Mouse (Mus musculus) lung, embryonic 14.5 days (tissue): ENCODE data around the gene Fcrls. TPM values are rescaled to one million over a fixed set of nuclear protein-coding genes. Genes with fewer than 3 reads are reported as not detected.

Experiments
- ATAC-seq: fragments of 200-750 bp; cut with Nextera tagmentation; 2 replicates; pipeline ENCODE4 v1.8.0; 2017; ENCODE audit warnings: mild to moderate bottlenecking, moderate TSS enrichment, moderate library complexity; ENCODE audit not compliant: insufficient read depth
- DNase-seq: peaks from one replicate; pipeline ENCODE4 v3.0.0-alpha.2; 2015
- H3K27ac ChIP-seq: fragments of 300-500 bp; sonication (generic); 2 replicates; pipeline ENCODE4 v1.5.1; 2014; ENCODE audit warnings: low read depth, mild to moderate bottlenecking, moderate library complexity
- H3K27me3 ChIP-seq: fragments of 300-500 bp; sonication (generic); 2 replicates; pipeline ENCODE4 v1.6.1; 2014; ENCODE audit warnings: low read length, control low read depth; ENCODE audit not compliant: insufficient read depth
- H3K36me3 ChIP-seq: fragments of 300-500 bp; sonication (generic); 2 replicates; pipeline ENCODE4 v1.6.1; 2014; ENCODE audit warnings: control low read depth; ENCODE audit not compliant: insufficient read depth
- H3K4me1 ChIP-seq: fragments of 300-500 bp; sonication (generic); 2 replicates; pipeline ENCODE4 v1.6.1; 2014; ENCODE audit warnings: antibody characterized with exemption, control low read depth; ENCODE audit not compliant: insufficient read depth
- H3K4me2 ChIP-seq: fragments of 300-500 bp; sonication (generic); 2 replicates; pipeline ENCODE4 v1.6.1; 2014; ENCODE audit warnings: mild to moderate bottlenecking
- H3K4me3 ChIP-seq: fragments of 300-500 bp; sonication (generic); 2 replicates; pipeline ENCODE4 v1.5.1; 2014; ENCODE audit warnings: low read depth, low read length
- H3K9ac ChIP-seq: fragments of 300-500 bp; sonication (generic); 2 replicates; pipeline ENCODE4 v1.6.1; 2014
- H3K9me3 ChIP-seq: fragments of 300-500 bp; sonication (generic); 2 replicates; pipeline ENCODE4 v1.6.1; 2016; ENCODE audit warnings: low read depth, low read length, control low read depth
- CTCF ChIP-seq: IDR thresholded peaks from 2 replicates; pipeline ENCODE4 v1.5.1; 2016; ENCODE audit warnings: antibody characterized with exemption, low read depth
- WGBS: fragments of 180-500 bp; shearing (Covaris S2); extraction: QIAGEN DNeasy Blood & Tissue Kit; methylation state at CpG from one replicate; pipeline ENCODE4 v1.1.7; 2014; 5-methylcytosine and 5-hydroxymethylcytosine counted together
- polyA plus RNA-seq: library from polyadenylated mRNA; unstranded; fragments of >200 nt; fragmentation: Nextera tagmentation; extraction: Ambion mirVana; gene quantifications from 2 replicates; pipeline ENCODE4 v1.2.1, GENCODE M21; 2014

The Fcrls gene
- polyA plus RNA-seq, result 11.0 and 11.1 TPM in 2 replicates

DNA sequence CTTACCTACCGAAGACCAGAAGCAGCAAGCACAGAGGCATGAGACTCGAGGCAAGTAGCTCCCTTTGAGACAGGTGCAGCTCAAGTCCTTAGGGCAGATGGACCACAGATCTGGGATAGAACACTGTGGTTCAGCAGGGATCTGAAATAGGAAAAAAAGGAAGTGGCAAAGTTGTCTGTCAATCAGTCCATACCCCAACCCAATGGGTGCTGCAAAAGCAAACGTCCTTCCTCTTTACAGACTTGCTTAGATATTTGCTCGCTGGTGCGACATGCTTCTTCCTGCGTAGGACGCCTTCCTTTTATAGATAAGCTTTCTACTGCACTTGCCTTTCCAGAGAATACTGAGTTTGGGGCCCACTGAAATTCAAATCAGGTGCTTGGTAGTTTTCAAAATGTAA, at the start of gene Fcrls:
Gene Fcrls (minus strand): TSS at position 303 of the 400 bp plus-strand sequence.
- Histone ChIP-seq H3K36me3 (no peaks in the 10 kb centered on the region), H3K9ac (no peak within 1 kb of the TSS), H3K27ac (no peak within 1 kb of the TSS), H3K27me3 (no peaks in the 10 kb centered on the region), H3K4me3 (no peak within 1 kb of the TSS), H3K9me3 (no peaks in the 10 kb centered on the region), H3K4me2 (no peak within 1 kb of the TSS), H3K4me1 (no peaks in the 10 kb centered on the region)
- DNase-seq (no peak), ATAC-seq (no peak)
- TF ChIP-seq CTCF, result no peak
- WGBS, result 72% methylated on average over 7 of the region's 7 CpGs

DNA sequence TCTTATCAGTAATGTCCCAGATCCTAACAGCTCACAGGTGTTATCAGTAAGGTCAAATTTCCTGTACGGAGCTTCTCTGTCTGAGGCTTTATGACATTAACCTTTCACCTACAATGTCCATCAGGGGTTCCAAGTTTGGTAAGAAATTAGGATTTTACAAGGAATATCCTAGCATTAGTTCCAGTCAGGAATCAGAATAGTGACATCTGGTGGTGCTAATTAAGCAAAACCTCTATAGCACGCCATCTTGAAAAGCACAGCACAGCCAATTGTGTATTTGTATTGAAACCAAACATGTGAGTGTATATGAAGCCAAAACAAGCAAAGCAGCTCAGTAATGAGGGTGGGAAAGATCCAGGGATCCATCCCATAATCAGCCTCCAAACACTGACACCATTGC, 46.4 kb upstream of the Fcrls start:
- DNase-seq (peak; percentile 37), ATAC-seq (no peak)
- H3K27ac ChIP-seq, result no peak overlapping the region
- H3K4me2 ChIP-seq, result no peak overlapping the region
- 58% methylated on average over 2 of the region's 2 CpGs for WGBS
- H3K4me1 ChIP-seq, result no peaks in the 10 kb centered on the region
- peak; percentile 42; the same call in 1 of the 2 replicates for TF ChIP-seq CTCF
- no peaks in the 10 kb centered on the region for H3K9me3 ChIP-seq
- H3K9ac ChIP-seq, result no peak overlapping the region
- H3K36me3 ChIP-seq, result no peaks in the 10 kb centered on the region
- no peaks in the 10 kb centered on the region for H3K27me3 ChIP-seq
- no peak overlapping the region for H3K4me3 ChIP-seq

DNA sequence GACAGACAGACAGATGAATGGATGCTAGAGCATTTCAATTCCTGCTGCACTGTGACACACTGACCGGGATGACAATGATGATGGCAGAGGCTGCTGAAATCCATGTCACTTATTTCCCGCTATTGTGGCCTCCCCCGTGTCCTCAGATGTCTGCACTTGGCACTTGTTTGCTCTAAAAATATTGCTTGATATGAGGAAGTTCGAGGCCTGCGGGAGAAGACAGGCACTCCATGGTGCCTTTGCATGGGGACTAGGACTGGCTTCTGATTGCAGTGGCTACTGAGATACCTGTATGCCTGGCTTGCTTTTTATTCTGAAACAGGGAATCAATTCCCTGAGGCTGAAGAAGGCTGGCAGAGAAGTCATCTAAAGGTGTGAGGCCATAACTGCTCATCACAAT, 36.4 kb upstream of the Fcrls start:
- no peaks in the 10 kb centered on the region for H3K36me3 ChIP-seq
- H3K9ac ChIP-seq, result no peak overlapping the region
- H3K4me3 ChIP-seq, result no peak overlapping the region
- ATAC-seq (no peak), DNase-seq (no peak)
- no peak overlapping the region for H3K27ac ChIP-seq
- no peak for TF ChIP-seq CTCF
- no peaks in the 10 kb centered on the region for H3K9me3 ChIP-seq
- no peak overlapping the region for H3K4me2 ChIP-seq
- no peaks in the 10 kb centered on the region for H3K4me1 ChIP-seq
- no peaks in the 10 kb centered on the region for H3K27me3 ChIP-seq
- WGBS, result 72% methylated on average over 5 of the region's 5 CpGs

DNA sequence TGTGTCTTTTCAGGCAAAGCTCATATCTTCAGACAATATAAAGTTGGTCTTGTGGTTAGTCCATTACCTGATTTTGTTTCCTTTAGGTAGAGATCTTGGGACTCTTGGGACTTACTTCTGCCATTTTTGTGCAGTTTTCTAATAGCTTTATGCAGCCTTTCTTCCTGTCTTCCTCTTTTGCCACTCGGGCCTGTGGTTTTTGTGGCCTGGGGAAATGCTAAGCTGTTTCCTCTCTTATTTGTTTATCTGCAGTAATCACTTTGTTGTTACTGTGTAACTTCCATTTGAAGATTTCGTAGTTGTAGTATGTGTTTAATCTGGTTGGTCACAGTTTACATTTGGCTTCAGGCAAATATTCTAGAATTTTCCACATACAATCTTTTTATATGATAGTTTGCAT, 10.8 kb upstream of the Fcrls start:
- no peak for TF ChIP-seq CTCF

DNA sequence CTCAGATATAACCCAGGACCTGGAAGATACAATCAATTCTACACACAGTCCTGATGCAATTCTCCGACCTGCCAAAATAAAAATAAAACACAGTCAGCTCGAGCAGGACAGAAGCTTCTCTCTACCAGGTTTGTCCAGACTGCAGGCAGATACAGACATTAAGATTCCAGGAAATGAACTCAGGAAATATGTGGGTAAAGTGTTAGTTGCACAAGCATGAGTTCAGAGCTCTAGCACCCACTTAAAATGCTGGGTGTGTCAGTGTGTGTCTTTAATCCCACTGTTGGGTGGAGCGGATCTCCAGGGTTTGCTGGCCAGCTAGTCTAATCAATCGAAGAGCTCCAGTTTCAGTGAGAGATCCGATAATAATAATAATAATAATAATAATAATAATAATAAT, 3.0 kb upstream of the Fcrls start:
- ATAC-seq (no peak), DNase-seq (no peak)
- Histone ChIP-seq H3K27me3 (no peaks in the 10 kb centered on the region), H3K9me3 (no peaks in the 10 kb centered on the region), H3K4me2 (no peak overlapping the region), H3K4me1 (no peaks in the 10 kb centered on the region), H3K36me3 (no peaks in the 10 kb centered on the region), H3K4me3 (no peak overlapping the region), H3K9ac (no peak overlapping the region), H3K27ac (no peak overlapping the region)
- 67% methylated on average over 5 of the region's 5 CpGs for WGBS
- TF ChIP-seq CTCF, result no peak

More for the DNA sequence above, 10.8 kb upstream of the Fcrls start:
- Histone ChIP-seq H3K27me3 (no peaks in the 10 kb centered on the region), H3K27ac (no peak overlapping the region), H3K4me3 (no peak overlapping the region), H3K4me1 (no peaks in the 10 kb centered on the region), H3K4me2 (no peak overlapping the region), H3K36me3 (no peaks in the 10 kb centered on the region), H3K9ac (no peak overlapping the region), H3K9me3 (no peaks in the 10 kb centered on the region)
- WGBS, result 46% methylated on average over 2 of the region's 2 CpGs
- DNase-seq (peak; percentile 8), ATAC-seq (no peak)

DNA sequence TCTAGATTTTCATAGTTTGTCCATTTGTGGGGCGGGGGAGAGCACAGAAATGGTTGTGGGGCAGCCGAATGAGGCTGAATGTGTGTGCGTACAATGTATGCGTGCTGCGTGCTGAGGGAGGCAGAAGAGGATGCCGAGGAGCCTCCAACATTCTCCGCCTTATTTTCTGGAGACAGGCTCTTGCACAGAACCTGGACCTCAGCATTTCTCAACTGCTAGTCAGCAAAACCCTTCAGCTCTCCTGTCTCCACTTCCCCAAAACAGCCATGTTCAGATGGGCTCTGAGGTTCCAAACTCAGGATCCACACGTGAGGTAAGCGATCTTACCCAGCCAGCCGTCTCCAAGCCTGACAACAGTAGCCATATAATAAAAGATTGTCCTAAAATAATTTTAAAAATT, 8.3 kb downstream of the Fcrls start:
- Histone ChIP-seq H3K9me3 (no peaks in the 10 kb centered on the region), H3K4me3 (no peak overlapping the region), H3K36me3 (no peaks in the 10 kb centered on the region), H3K4me2 (no peak overlapping the region), H3K27ac (no peak overlapping the region), H3K27me3 (no peaks in the 10 kb centered on the region), H3K9ac (no peak overlapping the region), H3K4me1 (no peaks in the 10 kb centered on the region)
- no peak for TF ChIP-seq CTCF
- DNase-seq (no peak), ATAC-seq (no peak)
- WGBS, result 85% methylated on average over 10 of the region's 10 CpGs

DNA sequence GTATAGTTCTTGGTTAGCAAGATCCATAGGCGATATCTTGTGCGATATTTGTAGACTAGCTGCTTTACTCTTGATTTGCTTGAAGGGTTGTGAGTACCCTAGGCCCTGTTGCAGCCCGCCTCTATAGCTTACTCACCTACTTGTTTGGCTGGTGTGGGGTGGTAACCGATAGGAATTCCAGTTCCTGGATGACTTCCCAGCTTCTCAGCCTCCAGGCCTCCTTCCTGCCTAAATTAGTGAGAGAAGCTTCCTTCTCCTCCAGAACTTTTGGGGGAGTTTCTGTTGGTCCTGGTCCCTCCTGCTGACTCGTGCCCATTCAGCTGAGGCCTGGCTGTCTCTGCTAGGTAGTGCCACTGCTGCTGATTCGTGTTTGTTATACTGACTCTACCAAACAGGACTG, 14.0 kb downstream of the Fcrls start:
- no peak for ATAC-seq

DNA sequence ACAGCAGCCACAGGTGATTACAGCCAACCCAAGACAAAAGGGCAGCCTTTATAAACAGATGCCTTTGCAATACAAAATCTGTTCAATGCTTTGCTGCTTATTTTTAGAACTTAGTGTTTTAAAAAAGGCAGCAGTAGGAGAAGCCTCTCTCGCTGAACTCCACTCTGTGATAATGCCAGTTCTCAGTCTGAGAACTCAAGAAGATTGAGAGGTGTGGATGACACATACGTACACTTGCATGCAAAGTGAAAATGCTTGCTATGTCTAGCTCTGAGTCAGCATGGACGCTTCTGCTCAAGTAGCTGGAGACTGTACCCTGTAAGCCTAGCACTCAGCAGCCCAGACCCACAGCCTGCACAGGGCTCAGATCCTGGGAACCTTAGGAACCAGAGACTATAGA, 16.2 kb downstream of the Fcrls start:
- ATAC-seq, result no peak
- no peak for DNase-seq
- Histone ChIP-seq H3K4me2 (no peak overlapping the region), H3K9ac (no peak overlapping the region), H3K36me3 (no peaks in the 10 kb centered on the region), H3K27me3 (no peaks in the 10 kb centered on the region), H3K9me3 (no peaks in the 10 kb centered on the region), H3K4me1 (no peaks in the 10 kb centered on the region), H3K4me3 (no peak overlapping the region), H3K27ac (no peak overlapping the region)
- TF ChIP-seq CTCF, result no peak
- WGBS, result 46% methylated on average over 3 of the region's 3 CpGs

More for the DNA sequence above, 14.0 kb downstream of the Fcrls start:
- no peak overlapping the region for H3K4me2 ChIP-seq
- H3K4me3 ChIP-seq, result no peak overlapping the region
- H3K4me1 ChIP-seq, result no peaks in the 10 kb centered on the region
- H3K9ac ChIP-seq, result no peak overlapping the region
- no peaks in the 10 kb centered on the region for H3K9me3 ChIP-seq
- H3K27ac ChIP-seq, result no peak overlapping the region
- no peak for DNase-seq
- H3K36me3 ChIP-seq, result no peaks in the 10 kb centered on the region
- 72% methylated on average over 6 of the region's 6 CpGs for WGBS
- TF ChIP-seq CTCF, result no peak
- H3K27me3 ChIP-seq, result no peaks in the 10 kb centered on the region
